Mouse (Mus musculus): ENCODE measurements at regions not wholly inside any gene's neighbourhood (a gene's known extent, or its start where the extent isn't known, plus 50 kb on each side); places are given as distances from the start of the nearest gene placed in this dataset.

GRCm38 (mm10) chrX:96876239-96876638, 163.0 kb downstream of the Gpr165 start:
- H3K36me3 ChIP-seq (ENCODE audit: control insufficient read depth, insufficient read depth, low read length), result no peaks in the 10 kb centered on the region
- H3K9ac ChIP-seq (ENCODE audit: low read depth, low read length), result no peak overlapping the region
- no peak overlapping the region for H3K27ac ChIP-seq (replicated peaks; ENCODE audit: low read depth, low read length)
- no peaks in the 10 kb centered on the region for H3K27me3 ChIP-seq (replicated peaks; ENCODE audit: control insufficient read depth, insufficient read depth, low read length)
- WGBS, result 48% methylated on average over 2 of the region's 2 CpGs
- no peak for DNase-seq (ENCODE audit: low spot score)
- H3K9me3 ChIP-seq (ENCODE audit: control insufficient read depth, low read length), result no peaks in the 10 kb centered on the region
- no peak overlapping the region for H3K4me2 ChIP-seq (ENCODE audit: low read depth, low read length)
- H3K4me3 ChIP-seq (ENCODE audit: low read depth, low read length), result no peak overlapping the region
- no peak for ATAC-seq (ENCODE audit: low read depth)
- no peaks in the 10 kb centered on the region for H3K4me1 ChIP-seq (ENCODE audit: control insufficient read depth, insufficient read depth, low read length)

DNA sequence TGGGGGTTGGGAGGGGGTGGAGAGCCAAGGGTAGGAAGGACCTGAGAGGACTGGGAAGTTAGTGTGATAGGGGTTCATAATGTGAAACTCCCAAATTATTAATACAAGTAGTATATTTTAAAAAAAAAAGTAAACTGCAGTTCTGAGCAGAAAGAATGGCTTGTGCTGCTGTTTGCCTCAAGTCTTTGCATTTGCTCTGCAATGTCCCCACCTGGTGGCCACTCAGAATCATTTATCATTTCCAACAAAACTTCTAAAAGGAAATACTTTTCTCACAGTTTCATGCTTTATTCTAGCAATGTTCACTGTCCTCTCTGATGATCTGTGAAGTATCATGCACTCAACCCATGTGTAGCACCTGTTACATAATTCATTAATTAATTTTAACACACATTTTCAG, 165.5 kb downstream of the Gpr165 start:
- Histone ChIP-seq H3K4me2 (ENCODE audit: low read depth, low read length) (no peak overlapping the region), H3K27ac (replicated peaks; ENCODE audit: low read depth, low read length) (no peak overlapping the region), H3K9ac (ENCODE audit: low read depth, low read length) (no peak overlapping the region), H3K4me3 (ENCODE audit: low read depth, low read length) (no peak overlapping the region), H3K36me3 (ENCODE audit: control insufficient read depth, insufficient read depth, low read length) (no peaks in the 10 kb centered on the region), H3K4me1 (ENCODE audit: control insufficient read depth, insufficient read depth, low read length) (no peaks in the 10 kb centered on the region), H3K9me3 (ENCODE audit: control insufficient read depth, low read length) (no peaks in the 10 kb centered on the region), H3K27me3 (replicated peaks; ENCODE audit: control insufficient read depth, insufficient read depth, low read length) (no peaks in the 10 kb centered on the region)
- peak; percentile 35 for DNase-seq (ENCODE audit: low spot score)
- ATAC-seq (ENCODE audit: low read depth), result no peak

- Histone ChIP-seq H3K9me3 (ENCODE audit: control insufficient read depth, low read length) (no peaks in the 10 kb centered on the region), H3K36me3 (ENCODE audit: control insufficient read depth, insufficient read depth, low read length) (no peaks in the 10 kb centered on the region), H3K27me3 (replicated peaks; ENCODE audit: control insufficient read depth, insufficient read depth, low read length) (no peaks in the 10 kb centered on the region), H3K9ac (ENCODE audit: low read depth, low read length) (no peak overlapping the region), H3K27ac (replicated peaks; ENCODE audit: low read depth, low read length) (no peak overlapping the region), H3K4me3 (ENCODE audit: low read depth, low read length) (no peak overlapping the region), H3K4me1 (ENCODE audit: control insufficient read depth, insufficient read depth, low read length) (no peaks in the 10 kb centered on the region), H3K4me2 (ENCODE audit: low read depth, low read length) (no peak overlapping the region)
- ATAC-seq (ENCODE audit: low read depth) (no peak), DNase-seq (ENCODE audit: low spot score) (no peak)
- WGBS, result 49% methylated on average over 2 of the region's 2 CpGs
Measured at GRCm38 (mm10) chrX:96879154-96879553, 165.9 kb downstream of the Gpr165 start.

- H3K4me2 ChIP-seq (ENCODE audit: low read depth, low read length), result no peak overlapping the region
- no peak for ATAC-seq (ENCODE audit: low read depth)
- no peaks in the 10 kb centered on the region for H3K36me3 ChIP-seq (ENCODE audit: control insufficient read depth, insufficient read depth, low read length)
- no peak overlapping the region for H3K9ac ChIP-seq (ENCODE audit: low read depth, low read length)
- no peaks in the 10 kb centered on the region; the same call in 1 of the 2 replicates for H3K27me3 ChIP-seq (replicated peaks; ENCODE audit: control insufficient read depth, insufficient read depth, low read length)
- H3K4me1 ChIP-seq (ENCODE audit: control insufficient read depth, insufficient read depth, low read length), result no peaks in the 10 kb centered on the region
- no peak overlapping the region for H3K4me3 ChIP-seq (ENCODE audit: low read depth, low read length)
- peak; percentile 38 for DNase-seq (ENCODE audit: low spot score)
- 11% methylated on average over 3 of the region's 3 CpGs for WGBS
- no peak overlapping the region for H3K27ac ChIP-seq (replicated peaks; ENCODE audit: low read depth, low read length)
- no peaks in the 10 kb centered on the region for H3K9me3 ChIP-seq (ENCODE audit: control insufficient read depth, low read length)
Measured at GRCm38 (mm10) chrX:96900636-96901035, 171.8 kb upstream of the Pgr15l start.
